Mouse (Mus musculus): ENCODE results near the gene Cmpk1.

DNA sequence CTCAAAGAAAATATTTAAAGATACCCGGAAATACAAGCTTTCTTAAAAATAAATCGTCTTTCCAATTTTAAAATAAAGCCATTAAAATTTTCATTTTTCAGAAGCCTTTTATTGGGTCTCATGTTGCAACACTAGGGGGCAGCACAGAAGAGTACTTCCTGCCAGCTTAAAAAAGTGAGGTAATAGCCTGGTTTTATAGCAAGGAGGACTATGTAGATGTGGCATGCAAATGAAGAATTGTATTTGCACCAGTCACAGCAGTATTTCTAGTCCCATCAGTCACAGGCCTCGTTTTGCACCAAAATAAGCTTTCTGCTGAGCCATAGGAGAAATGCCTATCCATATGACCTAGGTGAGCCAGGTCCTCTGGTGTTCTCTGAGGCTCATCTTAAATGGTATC is 10.0 kb upstream of the Cmpk1 start:
- no peak; the same call in 1 of the 2 replicates for TF ChIP-seq CTCF (IDR thresholded peaks at IDR 0.05; ENCODE audit: borderline replicate concordance, insufficient read depth, low read depth, low read length)
- no peak for TF ChIP-seq POLR2A (IDR thresholded peaks at IDR 0.05; ENCODE audit: borderline replicate concordance, insufficient read depth, low read length)
